Mouse (Mus musculus): Measurements from ENCODE around the gene Bysl. TPM values are rescaled to one million over a fixed set of nuclear protein-coding genes. Genes with fewer than 3 reads are reported as not detected.
A peak's percentile ranks its signal among the peaks of the same experiment; 100 is the strongest.
"Not testable (repeated sequence)": the region's sequence is repeated elsewhere in the genome, so short reads cannot be mapped to it uniquely, and the experiment has no call there.

Gene Bysl
- polyA plus RNA-seq, 1 experiment from 2014 or later: 24.7 TPM

GRCm38 (mm10) chr17:47632181-47632840, 21.0 kb upstream of the Bysl start:
- no peaks in the 10 kb centered on the region for H3K9me3 ChIP-seq (replicated peaks)
- 0 out of 2 replicates have a peak overlapping the region, but pooled peaks have one; percentile 8 for H3K4me2 ChIP-seq
- WGBS: 61% methylated on average over 4 of the region's 4 CpGs
- H3K4me1 ChIP-seq (replicated peaks): peaks cover 30% of the 10 kb centered on the region
- peak overlapping the region; percentile 11; the same call in 1 of the 2 replicates for H3K9ac ChIP-seq
- no peaks in the 10 kb centered on the region for H3K27me3 ChIP-seq (replicated peaks)
- no peak overlapping the region for H3K4me3 ChIP-seq
- H3K27ac ChIP-seq (ENCODE audit: poor library complexity, severe bottlenecking): no peak overlapping the region
- ATAC-seq (ENCODE audit: insufficient number of reproducible peaks, low FRiP score): no peak
- H3K36me3 ChIP-seq: peaks cover 10% of the 10 kb centered on the region

GRCm38 (mm10) chr17:47630678-47631065, 19.4 kb upstream of the Bysl start, which contains the start of gene Usp49:
Usp49 (plus strand) TSS chr17:47630690.
- Histone ChIP-seq H3K27me3 (replicated peaks) (no peaks in the 10 kb centered on the region), H3K4me3 (peak within 1 kb of the TSS; percentile 75), H3K9me3 (replicated peaks) (no peaks in the 10 kb centered on the region), H3K4me1 (replicated peaks) (peaks cover 30% of the 10 kb centered on the region), H3K27ac (ENCODE audit: poor library complexity, severe bottlenecking) (peak within 1 kb of the TSS; percentile 86), H3K9ac (peak within 1 kb of the TSS; percentile 89), H3K36me3 (peaks cover 13% of the 10 kb centered on the region), H3K4me2 (peak within 1 kb of the TSS; percentile 99)
- 2% methylated on average over 3 of the region's 3 CpGs for WGBS
- no peak for ATAC-seq (ENCODE audit: insufficient number of reproducible peaks, low FRiP score)

- Histone ChIP-seq H3K4me2 (peak overlapping the region; percentile 99), H3K4me1 (replicated peaks) (peaks cover 30% of the 10 kb centered on the region), H3K27ac (ENCODE audit: poor library complexity, severe bottlenecking) (peak overlapping the region; percentile 86), H3K36me3 (peaks cover 17% of the 10 kb centered on the region), H3K9ac (peak overlapping the region; percentile 89), H3K27me3 (replicated peaks) (no peaks in the 10 kb centered on the region), H3K4me3 (peak overlapping the region; percentile 75), H3K9me3 (replicated peaks) (no peaks in the 10 kb centered on the region)
- ATAC-seq (ENCODE audit: insufficient number of reproducible peaks, low FRiP score): peak; percentile 74
- under 1% methylated on average over 60 of the region's 61 CpGs for WGBS
These were observed 18.7 kb upstream of the Bysl start for GRCm38 (mm10) chr17:47629717-47630677.

GRCm38 (mm10) chr17:47628851-47629676, 17.8 kb upstream of the Bysl start:
- H3K4me2 ChIP-seq: peak overlapping the region; percentile 99
- under 1% methylated on average over 63 of the region's 63 CpGs for WGBS
- H3K27ac ChIP-seq (ENCODE audit: poor library complexity, severe bottlenecking): peak overlapping the region; percentile 86
- H3K36me3 ChIP-seq: peaks cover 26% of the 10 kb centered on the region
- H3K4me1 ChIP-seq (replicated peaks): peaks cover 30% of the 10 kb centered on the region
- no peaks in the 10 kb centered on the region for H3K27me3 ChIP-seq (replicated peaks)
- no peaks in the 10 kb centered on the region for H3K9me3 ChIP-seq (replicated peaks)
- peak; percentile 96 for ATAC-seq (ENCODE audit: insufficient number of reproducible peaks, low FRiP score)
- peak overlapping the region; percentile 89 for H3K9ac ChIP-seq
- peak overlapping the region; percentile 75 for H3K4me3 ChIP-seq

GRCm38 (mm10) chr17:47627791-47628190, 16.5 kb upstream of the Bysl start:
- no peak overlapping the region for H3K9ac ChIP-seq

GRCm38 (mm10) chr17:47626031-47626430, 14.7 kb upstream of the Bysl start:
- Histone ChIP-seq H3K27me3 (replicated peaks) (no peaks in the 10 kb centered on the region), H3K36me3 (peaks cover 53% of the 10 kb centered on the region), H3K4me2 (no peak overlapping the region), H3K9ac (no peak overlapping the region), H3K27ac (ENCODE audit: poor library complexity, severe bottlenecking) (no peak overlapping the region), H3K4me1 (replicated peaks) (peaks cover 20% of the 10 kb centered on the region), H3K4me3 (no peak overlapping the region), H3K9me3 (replicated peaks) (no peaks in the 10 kb centered on the region)
- WGBS: 87% methylated on average over 5 of the region's 5 CpGs
- no peak for ATAC-seq (ENCODE audit: insufficient number of reproducible peaks, low FRiP score)

More at GRCm38 (mm10) chr17:47627791-47628190, 16.5 kb upstream of the Bysl start:
- no peaks in the 10 kb centered on the region for H3K27me3 ChIP-seq (replicated peaks)
- WGBS: 80% methylated on average over 2 of the region's 2 CpGs
- no peaks in the 10 kb centered on the region for H3K9me3 ChIP-seq (replicated peaks)
- no peak overlapping the region for H3K27ac ChIP-seq (ENCODE audit: poor library complexity, severe bottlenecking)
- no peak overlapping the region for H3K4me3 ChIP-seq
- no peak for ATAC-seq (ENCODE audit: insufficient number of reproducible peaks, low FRiP score)
- peaks cover 30% of the 10 kb centered on the region for H3K4me1 ChIP-seq (replicated peaks)
- peaks cover 39% of the 10 kb centered on the region for H3K36me3 ChIP-seq
- H3K4me2 ChIP-seq: no peak overlapping the region; the same call in 1 of the 2 replicates

- no peak for ATAC-seq (ENCODE audit: insufficient number of reproducible peaks, low FRiP score)
- 93% methylated on average over 2 of the region's 2 CpGs for WGBS
- peaks cover 56% of the 10 kb centered on the region for H3K36me3 ChIP-seq
These were observed 13.8 kb upstream of the Bysl start for GRCm38 (mm10) chr17:47625088-47625487.

GRCm38 (mm10) chr17:47624572-47624971, 13.3 kb upstream of the Bysl start:
- Histone ChIP-seq H3K36me3 (peaks cover 61% of the 10 kb centered on the region), H3K4me1 (replicated peaks) (peaks cover 11% of the 10 kb centered on the region)
- not testable (repeated sequence) for H3K4me3 ChIP-seq; H3K9ac ChIP-seq; H3K4me2 ChIP-seq; H3K9me3 ChIP-seq (replicated peaks); H3K27me3 ChIP-seq (replicated peaks); H3K27ac ChIP-seq (ENCODE audit: poor library complexity, severe bottlenecking); ATAC-seq (ENCODE audit: insufficient number of reproducible peaks, low FRiP score)
- WGBS: 96% methylated on average over 4 of the region's 5 CpGs

More at GRCm38 (mm10) chr17:47625088-47625487, 13.8 kb upstream of the Bysl start:
- Histone ChIP-seq H3K4me3 (no peak overlapping the region), H3K4me1 (replicated peaks) (peaks cover 11% of the 10 kb centered on the region), H3K9ac (no peak overlapping the region), H3K27ac (ENCODE audit: poor library complexity, severe bottlenecking) (no peak overlapping the region), H3K9me3 (replicated peaks) (no peaks in the 10 kb centered on the region), H3K4me2 (no peak overlapping the region), H3K27me3 (replicated peaks) (no peaks in the 10 kb centered on the region)

GRCm38 (mm10) chr17:47622912-47623554, 11.7 kb upstream of the Bysl start:
- Histone ChIP-seq H3K4me3 (no peak overlapping the region), H3K4me1 (replicated peaks) (peaks cover 5% of the 10 kb centered on the region; the same call in 1 of the 2 replicates), H3K9ac (no peak overlapping the region), H3K4me2 (no peak overlapping the region), H3K36me3 (peaks cover 73% of the 10 kb centered on the region), H3K27ac (ENCODE audit: poor library complexity, severe bottlenecking) (no peak overlapping the region), H3K27me3 (replicated peaks) (no peaks in the 10 kb centered on the region), H3K9me3 (replicated peaks) (no peaks in the 10 kb centered on the region)
- ATAC-seq (ENCODE audit: insufficient number of reproducible peaks, low FRiP score): no peak
- 95% methylated on average over 14 of the region's 14 CpGs for WGBS

GRCm38 (mm10) chr17:47618556-47619311, 7.4 kb upstream of the Bysl start:
- Histone ChIP-seq H3K4me1 (replicated peaks) (no peaks in the 10 kb centered on the region), H3K36me3 (peaks cover 76% of the 10 kb centered on the region), H3K27me3 (replicated peaks) (no peaks in the 10 kb centered on the region), H3K9ac (no peak overlapping the region), H3K27ac (ENCODE audit: poor library complexity, severe bottlenecking) (no peak overlapping the region), H3K4me3 (no peak overlapping the region), H3K4me2 (no peak overlapping the region), H3K9me3 (replicated peaks) (no peaks in the 10 kb centered on the region)
- no peak for ATAC-seq (ENCODE audit: insufficient number of reproducible peaks, low FRiP score)
- WGBS: 87% methylated on average over 13 of the region's 13 CpGs
